Mouse (Mus musculus) erythroblast, adult 5-6 weeks (primary cell): Measurements from ENCODE around the gene Selenbp1. TPM values are rescaled to one million over a fixed set of nuclear protein-coding genes. Genes with fewer than 3 reads are reported as not detected.
"Not testable (repeated sequence)": the region's sequence is repeated elsewhere in the genome, so short reads cannot be mapped to it uniquely, and the experiment has no call there.

Experiments
- ATAC-seq: replicated peaks from 2 replicates; pipeline ENCODE4 v1.8.0; 2016; ENCODE audit warnings: moderate number of reproducible peaks, mild to moderate bottlenecking, moderate TSS enrichment, inconsistent platforms; ENCODE audit not compliant: poor library complexity, low FRiP score, severe bottlenecking
- total RNA-seq, 2 experiments: library from RNA; stranded (forward) in 1 of 2; stranded (reverse) in 1 of 2; fragments of 150-400 nt in 1 of 2; fragments of 200-764, 138-1000 nt in 1 of 2; gene quantifications; 2 replicates each; pipeline versions ENCODE4 v1.2.3 to v1.2.4; 2015 to 2017; ENCODE audit warnings: low replicate concordance in 2 of 2

The Selenbp1 gene
- total RNA-seq, 2 experiments from 2014 or later = 35.3 to 45.0 TPM

DNA sequence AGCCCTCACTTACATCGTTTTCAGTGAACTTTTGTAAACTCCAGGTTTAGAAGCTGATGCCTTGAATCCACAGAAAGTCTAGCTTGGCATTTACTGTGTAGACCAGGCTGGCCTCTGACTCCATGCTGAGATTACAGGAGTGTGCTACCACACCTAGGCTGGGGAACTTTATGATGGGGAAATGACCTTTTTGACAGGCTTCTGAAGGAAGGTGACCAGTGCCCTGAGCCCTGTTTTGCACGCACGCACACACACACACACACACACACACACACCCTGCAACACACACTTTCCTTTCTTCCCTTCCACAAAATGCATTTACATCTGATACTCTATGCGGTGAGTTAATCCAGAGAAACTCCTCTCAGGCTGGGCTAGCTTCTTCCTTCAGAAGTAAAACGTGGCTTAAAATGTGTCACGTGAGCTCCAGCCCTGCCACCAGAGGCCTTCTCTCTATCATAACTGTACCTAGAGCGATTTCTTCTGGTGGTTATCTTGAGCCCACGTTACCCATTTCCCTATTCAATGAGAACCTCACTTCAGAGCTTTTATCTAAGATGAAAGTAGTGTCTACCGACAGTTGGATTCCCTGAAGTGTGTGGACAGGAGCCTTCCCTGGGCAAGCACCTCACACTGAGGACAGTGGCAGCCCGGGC, 1.3 kb upstream of the Selenbp1 start:
- ATAC-seq = not testable (repeated sequence)

DNA sequence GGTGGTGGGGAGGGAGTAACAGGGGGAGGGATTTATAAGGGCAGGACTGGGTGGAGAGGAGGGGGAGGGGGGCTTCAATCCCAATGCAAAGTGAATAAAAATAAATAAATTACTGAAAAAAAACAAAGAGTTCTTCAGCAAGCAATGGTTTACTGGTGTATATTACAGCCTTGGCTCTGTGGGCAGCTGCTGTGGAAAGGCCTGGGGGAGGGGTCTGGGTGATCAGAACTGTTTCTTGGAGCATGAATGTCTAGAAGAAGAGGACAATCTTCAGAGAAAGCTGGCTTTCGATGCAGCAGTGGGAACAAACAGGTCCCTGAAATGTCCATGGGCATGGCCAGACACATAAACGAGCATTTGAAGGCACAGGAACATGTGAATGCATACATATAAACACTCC, 577 bp upstream of the Selenbp1 start:
- not testable (repeated sequence) for ATAC-seq

DNA sequence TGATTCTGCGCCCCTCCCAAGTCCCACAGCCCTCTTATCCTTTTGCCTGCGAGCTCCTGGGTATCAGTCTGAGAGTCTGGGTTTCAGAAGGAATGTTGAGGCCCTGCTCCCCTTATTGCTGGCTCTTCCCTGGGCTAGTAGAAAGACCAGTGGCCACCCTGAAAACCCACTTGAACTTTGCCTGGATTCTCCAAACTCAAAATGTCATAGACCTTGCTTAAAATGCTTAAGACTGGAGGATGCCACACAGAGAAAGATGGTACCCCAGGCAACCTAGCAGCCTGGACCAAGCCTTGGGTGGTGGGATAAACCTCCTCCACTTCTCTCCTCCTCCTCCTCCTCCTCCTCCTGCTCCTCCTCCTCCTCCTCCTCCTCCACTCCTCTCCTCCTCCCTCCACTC, 748 bp downstream of the Selenbp1 start:
- not testable (repeated sequence) for ATAC-seq

DNA sequence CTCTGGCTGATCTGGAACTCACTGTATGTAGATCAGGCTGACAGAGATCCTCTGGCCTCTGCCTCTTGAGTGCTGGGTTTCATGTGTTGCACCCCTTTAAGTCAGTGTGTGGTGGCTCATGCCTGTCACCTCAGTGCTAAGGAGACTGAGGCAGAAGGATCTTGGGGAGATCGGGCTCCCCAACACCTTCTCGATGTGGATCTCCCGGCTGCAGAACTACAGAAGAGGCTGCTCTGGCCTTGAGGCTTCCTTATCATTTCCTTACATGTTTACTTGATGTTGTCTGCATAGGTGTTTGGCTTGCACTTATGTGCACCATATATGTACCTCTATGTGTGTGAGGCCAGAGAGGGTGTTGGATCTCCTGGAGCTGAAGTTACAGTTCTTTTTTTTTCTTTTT, 1.7 kb downstream of the Selenbp1 start:
- peak; percentile 37 for ATAC-seq

DNA sequence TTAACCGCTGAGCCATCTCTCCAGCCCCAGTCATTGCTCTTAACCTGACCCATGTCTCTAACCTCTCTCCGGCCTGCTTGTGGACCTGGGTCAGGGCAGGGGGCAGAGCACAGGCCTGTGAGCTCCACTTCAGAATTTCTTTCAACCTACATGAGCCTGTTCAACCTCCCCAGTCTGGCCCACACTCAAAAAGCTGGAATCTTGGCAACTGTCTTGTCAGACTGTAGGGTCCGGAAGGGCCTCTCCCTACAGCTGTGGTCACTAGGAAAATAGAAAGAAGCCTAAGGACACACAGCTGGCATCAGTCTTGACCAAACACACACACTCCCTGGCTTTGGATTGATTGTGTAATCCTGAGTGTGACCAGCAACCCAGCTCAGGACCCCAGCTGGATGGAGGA, 2.5 kb downstream of the Selenbp1 start:
- not testable (repeated sequence) for ATAC-seq

DNA sequence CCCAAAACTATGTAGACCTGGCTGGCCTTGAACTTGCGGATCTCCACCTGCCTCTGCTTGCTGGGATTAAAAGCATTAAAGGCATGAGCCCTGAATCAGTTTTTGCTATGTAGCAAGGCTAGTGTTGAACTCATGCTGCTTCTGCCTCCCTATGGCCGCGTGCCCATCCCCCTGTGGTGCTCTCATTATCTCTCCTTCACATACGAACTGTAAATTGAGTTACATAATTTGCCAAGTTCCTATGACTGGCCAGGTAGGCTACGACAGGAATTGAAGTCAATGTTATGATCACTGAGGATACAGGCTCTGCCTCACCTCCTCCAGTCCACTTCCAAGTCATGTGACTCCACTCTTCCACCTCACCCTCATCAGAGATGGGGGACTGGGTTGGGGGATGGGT, 3.3 kb downstream of the Selenbp1 start:
- ATAC-seq = peak; percentile 59

DNA sequence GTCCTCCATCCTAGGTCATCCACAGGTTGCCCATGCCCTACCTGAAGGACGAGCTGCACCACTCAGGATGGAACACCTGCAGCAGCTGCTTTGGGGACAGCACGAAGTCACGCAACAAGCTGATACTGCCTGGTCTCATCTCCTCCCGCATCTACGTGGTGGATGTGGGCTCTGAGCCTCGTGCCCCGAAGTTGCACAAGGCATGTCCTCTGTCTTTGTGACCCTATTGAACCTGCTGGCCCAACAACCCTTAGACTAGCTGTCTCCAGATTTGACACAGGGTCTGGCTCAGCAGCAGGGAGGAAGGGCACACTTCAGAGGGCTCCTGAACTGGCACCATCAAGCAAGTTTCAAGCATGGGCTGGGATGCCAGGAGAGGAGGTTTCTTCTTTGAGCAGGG, 4.3 kb downstream of the Selenbp1 start:
- ATAC-seq = not testable (repeated sequence)

DNA sequence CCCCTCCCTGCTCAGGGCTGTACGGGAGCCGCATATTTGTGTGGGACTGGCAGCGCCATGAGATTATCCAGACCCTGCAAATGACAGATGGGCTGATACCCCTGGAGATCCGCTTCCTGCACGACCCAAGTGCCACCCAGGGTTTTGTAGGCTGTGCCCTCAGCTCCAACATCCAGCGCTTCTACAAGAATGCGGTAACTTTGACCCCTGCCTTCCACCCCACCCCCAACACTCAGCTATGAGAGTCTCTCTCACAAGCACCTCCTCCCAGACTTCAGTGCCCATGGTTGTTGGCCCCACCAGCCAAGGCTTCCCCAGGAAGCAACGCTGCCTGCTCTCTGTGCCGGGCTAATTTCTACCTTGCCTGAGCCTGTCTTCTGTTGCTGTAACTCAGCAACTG, 7.2 kb downstream of the Selenbp1 start:
- ATAC-seq = not testable (repeated sequence)

DNA sequence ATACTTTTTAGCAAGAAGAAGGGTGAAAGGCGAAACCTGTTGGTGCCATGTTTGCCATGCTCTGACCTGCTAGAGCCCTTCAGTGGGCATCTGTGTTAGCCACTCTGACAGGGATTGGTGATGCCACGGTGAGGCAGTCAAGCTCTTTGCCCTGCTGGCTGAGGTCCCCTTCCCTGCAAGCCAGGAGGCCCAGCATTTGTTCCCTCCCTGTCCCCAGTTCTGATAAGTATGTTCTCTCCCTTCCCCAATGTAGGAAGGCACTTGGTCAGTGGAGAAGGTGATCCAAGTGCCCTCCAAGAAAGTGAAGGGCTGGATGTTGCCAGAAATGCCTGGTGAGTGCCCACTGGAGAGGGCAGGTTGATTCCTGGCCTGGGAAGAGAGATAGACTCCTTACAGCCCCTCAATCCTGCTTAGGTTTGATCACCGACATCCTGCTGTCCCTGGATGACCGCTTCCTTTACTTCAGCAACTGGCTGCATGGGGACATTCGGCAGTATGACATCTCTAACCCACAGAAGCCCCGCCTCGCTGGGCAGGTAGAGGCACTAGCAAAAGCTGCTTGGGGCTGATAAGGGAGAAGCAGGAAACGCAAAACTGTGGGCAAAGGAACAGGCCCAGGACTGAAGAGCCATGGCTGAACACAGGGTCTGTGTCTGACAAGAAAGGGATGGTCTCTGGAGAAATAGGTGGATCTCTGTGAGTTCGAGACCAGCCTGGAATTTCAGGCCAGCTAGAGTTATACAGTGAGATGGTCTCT, 9.5 kb downstream of the Selenbp1 start:
- ATAC-seq = peak; percentile 93

DNA sequence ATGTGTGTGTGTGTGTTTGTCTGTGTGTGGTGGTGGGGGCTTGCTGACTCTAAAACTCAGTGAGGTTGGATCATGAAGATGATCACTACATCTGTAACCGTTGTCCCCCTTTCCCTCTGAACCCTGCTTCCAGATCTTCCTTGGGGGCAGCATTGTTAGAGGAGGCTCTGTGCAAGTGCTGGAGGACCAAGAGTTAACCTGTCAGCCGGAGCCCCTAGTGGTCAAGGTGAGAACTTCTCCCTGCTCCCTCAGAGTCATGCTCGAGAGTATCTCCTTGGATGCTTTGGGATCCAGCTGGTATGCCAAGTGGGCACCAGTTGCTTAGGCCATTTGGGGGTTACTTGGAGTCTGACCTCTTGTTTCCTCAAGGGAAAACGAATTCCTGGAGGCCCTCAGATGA, 10.8 kb downstream of the Selenbp1 start:
- ATAC-seq = peak; percentile 81

DNA sequence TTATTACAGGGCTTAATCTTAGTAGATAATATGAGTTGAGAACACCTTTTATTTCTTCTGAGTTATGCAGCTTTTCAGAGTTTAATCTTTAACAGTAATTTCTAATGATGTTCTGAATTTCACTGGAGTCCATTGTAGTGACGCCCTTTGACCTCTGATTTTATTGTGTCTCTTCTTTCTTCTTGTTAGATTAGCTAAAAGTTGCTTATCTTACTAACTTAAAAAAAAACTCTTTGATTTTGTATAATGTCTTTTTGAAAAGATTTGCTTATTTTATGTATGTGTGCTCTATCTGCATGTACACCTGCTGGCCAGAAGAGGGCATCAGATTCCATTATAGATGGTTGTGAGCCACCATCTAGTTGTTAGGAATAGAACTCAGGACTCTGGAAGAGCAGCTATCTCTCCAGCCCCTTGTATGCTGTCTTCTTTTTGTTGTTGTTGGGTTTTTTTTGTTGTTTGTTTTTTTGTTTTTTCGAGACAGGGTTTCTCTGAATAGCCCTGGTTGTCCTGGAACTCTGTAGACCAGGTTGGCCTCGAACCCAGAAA, 15.3 kb downstream of the Selenbp1 start:
- ATAC-seq = no peak

DNA sequence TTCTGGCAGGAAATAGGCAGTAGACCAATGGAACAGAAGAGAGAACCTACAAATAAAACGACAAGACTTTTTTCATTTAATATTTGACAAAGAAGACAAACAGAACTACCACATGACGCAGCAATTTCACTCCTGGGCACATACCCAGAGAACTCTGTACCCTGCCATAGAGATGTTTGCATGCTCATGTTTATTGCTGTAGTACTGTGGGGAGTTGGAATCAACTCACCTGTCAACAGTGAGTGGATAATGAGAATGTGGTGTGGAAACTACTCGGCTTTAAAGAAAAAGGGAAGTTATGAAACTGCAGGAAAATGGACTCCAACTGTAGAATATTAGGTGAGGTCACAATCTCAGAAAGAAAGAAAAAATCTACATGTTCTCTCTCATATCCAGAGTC, 16.8 kb downstream of the Selenbp1 start:
- ATAC-seq = no peak

DNA sequence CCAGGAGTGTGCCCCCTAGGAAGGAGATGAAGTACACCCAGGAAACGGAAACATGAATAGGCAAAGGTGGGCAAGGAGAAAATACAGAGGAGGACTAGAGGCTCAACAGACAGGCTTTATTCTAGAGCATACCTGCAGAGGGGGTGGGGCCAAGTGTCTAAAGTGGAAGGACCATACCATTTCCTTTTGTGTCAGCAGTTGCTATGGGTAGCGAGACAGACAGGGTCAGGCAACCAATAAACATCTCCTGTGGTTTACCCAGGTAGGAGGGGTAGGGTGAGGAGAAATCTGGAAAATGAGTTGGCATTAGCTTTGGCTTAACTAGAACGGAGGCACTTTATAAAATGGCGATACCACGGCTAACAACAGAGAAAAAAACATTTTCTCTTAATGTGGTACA, 19.9 kb downstream of the Selenbp1 start:
- ATAC-seq = no peak

DNA sequence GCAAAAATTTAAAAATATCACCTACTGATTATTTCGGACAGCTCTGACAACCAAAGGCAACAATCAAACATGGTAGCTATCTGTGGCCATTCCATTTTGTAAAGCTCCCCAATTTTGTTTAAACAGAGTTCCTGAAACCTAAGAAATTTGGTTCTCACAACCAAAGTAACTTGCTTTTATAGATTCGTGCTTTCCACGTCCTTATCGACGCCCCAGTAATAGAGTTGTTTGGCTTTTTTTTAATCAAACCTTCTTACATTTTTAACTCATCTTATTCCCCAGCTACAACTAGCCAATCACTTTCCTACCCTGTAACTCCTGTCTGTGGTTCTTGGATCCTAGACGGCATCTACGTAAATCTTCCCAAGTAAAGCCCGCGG, 20.5 kb downstream of the Selenbp1 start:
- 0 out of 2 replicates have a peak, but pooled peaks have one; percentile 5 for ATAC-seq

DNA sequence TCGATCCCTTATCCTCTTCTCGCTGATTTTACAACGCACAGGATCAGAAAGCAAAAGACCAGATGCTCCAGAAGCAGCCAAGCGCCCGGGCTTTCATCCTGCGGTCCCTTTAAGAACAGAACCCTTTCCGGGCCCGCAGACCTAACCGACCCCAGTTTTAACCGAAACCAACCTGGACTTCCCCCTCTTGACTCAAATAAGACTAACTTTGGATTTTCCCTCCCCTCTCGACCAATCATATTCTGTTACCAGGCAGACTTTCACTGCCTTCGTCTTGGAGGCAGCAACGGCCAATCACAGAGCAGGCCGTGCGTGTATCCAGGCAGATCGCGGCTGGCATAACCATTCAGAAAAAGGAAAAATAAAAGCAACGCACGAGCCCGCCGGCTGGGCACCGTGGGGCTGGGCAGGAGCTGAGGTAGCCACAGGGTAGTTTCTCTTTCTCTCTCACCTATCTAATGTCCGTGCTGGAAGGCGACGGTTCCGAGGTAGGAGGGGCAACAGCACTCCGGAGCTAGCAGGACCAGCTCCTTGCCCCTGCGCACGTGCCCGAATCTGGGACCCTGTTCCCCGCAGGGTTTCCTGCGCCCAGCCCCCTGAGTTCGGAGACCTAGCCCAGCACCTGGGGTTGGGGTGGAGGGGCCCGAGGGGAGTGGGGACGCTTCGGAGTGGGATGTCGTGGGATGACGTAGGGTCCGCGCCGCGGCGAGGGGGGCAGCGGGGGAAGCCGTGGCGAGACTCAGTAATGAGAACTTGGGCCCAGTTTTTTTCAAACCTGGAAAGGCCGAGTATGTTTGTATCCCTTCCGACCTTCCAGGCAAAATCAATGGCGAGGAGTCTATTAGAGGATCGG, 21.1 kb downstream of the Selenbp1 start, which contains the start of gene Rfx5:
Gene Rfx5 (plus strand): TSS at position 312 of the 853 bp plus-strand sequence.
- peak; percentile 94 for ATAC-seq

DNA sequence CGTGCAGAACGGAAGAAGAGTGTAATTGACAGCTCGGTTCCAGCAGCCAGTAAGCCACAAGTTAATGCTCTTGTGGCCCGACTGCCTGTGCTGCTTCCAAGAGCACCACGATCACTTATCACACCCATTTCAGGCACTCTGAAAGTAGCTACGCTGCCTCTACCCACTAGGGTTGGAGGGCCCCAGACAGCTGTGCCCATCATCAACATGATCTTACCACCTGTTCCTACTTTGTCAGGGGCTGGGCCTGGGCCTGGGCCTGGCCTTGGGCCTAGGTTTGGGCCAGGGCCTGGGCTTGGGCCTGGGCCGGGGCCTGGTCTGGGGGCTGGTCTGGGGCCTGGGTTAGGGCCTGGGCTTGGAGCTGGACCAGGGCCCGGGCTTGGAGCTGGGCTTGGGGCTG, 25.4 kb downstream of the Selenbp1 start:
- ATAC-seq = no peak

DNA sequence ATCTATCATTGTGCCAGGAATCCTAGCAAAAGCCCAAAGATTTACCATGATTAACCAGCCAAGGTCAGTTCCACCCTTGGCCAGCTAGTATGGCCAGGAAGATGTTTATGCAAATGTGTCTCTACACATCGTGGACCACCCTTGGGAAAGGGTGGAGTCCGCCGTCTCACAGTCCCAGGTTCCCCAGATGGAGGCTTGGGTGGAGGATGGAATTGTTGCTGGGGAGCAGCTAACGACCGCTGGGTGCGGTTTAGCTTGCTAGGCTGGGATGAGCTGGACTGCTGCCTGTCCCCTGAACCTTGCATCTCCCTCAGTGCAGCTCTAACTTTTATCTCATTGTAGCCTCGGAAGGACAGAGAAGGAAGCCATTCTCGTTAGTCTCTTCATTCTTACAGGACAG, 27.0 kb downstream of the Selenbp1 start:
- ATAC-seq = no peak

DNA sequence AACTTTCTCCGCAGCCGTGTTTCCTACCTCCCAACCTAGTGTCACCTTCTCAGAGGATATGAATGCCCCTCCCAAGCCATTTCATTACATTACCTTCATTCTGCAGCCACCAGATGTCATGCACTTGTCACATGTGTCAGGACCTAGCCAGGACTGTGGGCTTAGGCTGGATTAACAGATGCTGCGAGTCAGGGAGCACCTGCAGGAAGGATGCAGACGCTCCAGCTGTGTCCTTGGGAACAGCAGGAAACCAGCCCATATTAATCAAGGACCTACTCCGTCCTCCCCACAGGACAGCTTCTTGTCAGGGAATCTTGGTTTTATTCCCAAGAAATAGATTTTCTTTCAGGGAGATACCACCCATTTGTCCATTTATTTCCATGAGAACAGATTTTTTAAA, 27.5 kb downstream of the Selenbp1 start:
- ATAC-seq = no peak

DNA sequence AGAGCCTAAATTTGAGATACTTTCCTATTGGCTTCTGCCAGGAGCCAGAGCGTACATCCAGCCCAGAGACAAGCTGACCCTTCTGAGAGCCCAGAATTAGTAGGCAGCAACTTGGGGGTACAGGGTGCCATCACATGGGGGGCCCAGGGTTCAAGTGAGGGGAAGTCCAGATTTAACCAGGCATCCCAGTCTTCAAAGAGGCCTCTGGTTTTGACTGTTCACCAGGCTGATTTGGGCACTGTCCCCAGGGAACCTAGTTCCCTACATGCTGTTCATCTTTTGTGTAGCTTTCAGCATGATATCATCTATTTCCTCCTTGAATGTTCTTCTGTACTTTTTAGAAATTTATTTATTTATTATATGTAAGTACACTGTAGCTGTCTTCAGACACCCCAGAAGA, 32.1 kb downstream of the Selenbp1 start:
- no peak for ATAC-seq

DNA sequence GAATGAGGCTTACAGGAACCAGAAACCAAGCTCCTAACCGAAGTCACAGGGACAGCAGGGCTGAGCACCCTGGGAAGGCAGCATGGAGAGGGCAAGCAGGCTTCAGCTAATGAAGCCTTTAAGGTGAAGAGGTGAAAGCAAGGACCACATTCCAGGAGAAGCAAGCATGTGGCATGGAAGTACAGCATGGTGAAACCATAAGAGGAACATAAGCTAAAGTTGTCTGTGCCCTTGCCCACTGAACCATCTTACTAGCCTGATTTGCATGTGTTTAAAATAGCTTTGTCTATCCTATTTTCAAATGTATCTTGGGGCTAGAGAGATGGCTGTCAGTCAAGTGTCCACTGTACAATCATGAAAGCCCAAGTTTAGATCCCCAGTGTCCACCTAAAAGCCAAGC, 33.0 kb downstream of the Selenbp1 start:
- ATAC-seq = no peak
